Mouse (Mus musculus) WW6 (cell line): Measurements from ENCODE around the gene Adora2a.
"Not testable (repeated sequence)": the region's sequence is repeated elsewhere in the genome, so short reads cannot be mapped to it uniquely, and the experiment has no call there.

Experiments
- DNase-seq: peaks from one replicate; pipeline ENCODE4 v3.0.0-alpha.2; 2013; ENCODE audit warnings: low read depth, low spot score

Adora2a gene

GRCm38 (mm10) chr10:75314190-75314980, 2.3 kb upstream of the Adora2a start:
- no peak for DNase-seq

- no peak for DNase-seq
Measured at GRCm38 (mm10) chr10:75315756-75316155, 921 bp upstream of the Adora2a start.

- no peak for DNase-seq
Measured at GRCm38 (mm10) chr10:75316472-75316871, 205 bp upstream of the Adora2a start.

GRCm38 (mm10) chr10:75316908-75317761, 458 bp downstream of the Adora2a start:
- peak; percentile 52 for DNase-seq

GRCm38 (mm10) chr10:75318206-75318605, 1.5 kb downstream of the Adora2a start:
- no peak for DNase-seq

- DNase-seq, result no peak
Measured at GRCm38 (mm10) chr10:75320321-75320720, 3.6 kb downstream of the Adora2a start.

GRCm38 (mm10) chr10:75322966-75323365, 6.3 kb downstream of the Adora2a start:
- no peak for DNase-seq

GRCm38 (mm10) chr10:75323986-75324385, 7.3 kb downstream of the Adora2a start:
- DNase-seq, result no peak

- no peak for DNase-seq
Measured at GRCm38 (mm10) chr10:75324391-75324790, 7.7 kb downstream of the Adora2a start.

- DNase-seq, result no peak
Measured at GRCm38 (mm10) chr10:75325821-75326220, 9.1 kb downstream of the Adora2a start.

GRCm38 (mm10) chr10:75326553-75326952, 9.9 kb downstream of the Adora2a start:
- no peak for DNase-seq

- DNase-seq, result no peak
Measured at GRCm38 (mm10) chr10:75327081-75327480, 10.4 kb downstream of the Adora2a start.

GRCm38 (mm10) chr10:75328201-75328704, 11.6 kb downstream of the Adora2a start:
- no peak for DNase-seq

GRCm38 (mm10) chr10:75332268-75332667, 15.6 kb downstream of the Adora2a start:
- no peak for DNase-seq

- no peak for DNase-seq
Measured at GRCm38 (mm10) chr10:75333176-75333776, 16.6 kb downstream of the Adora2a start.

GRCm38 (mm10) chr10:75334175-75334574, 17.5 kb downstream of the Adora2a start:
- no peak for DNase-seq

GRCm38 (mm10) chr10:75335075-75335474, 18.4 kb downstream of the Adora2a start:
- DNase-seq, result no peak

- no peak for DNase-seq
Measured at GRCm38 (mm10) chr10:75337231-75337630, 20.6 kb downstream of the Adora2a start.

- no peak for DNase-seq
Measured at GRCm38 (mm10) chr10:75338852-75339251, 22.2 kb downstream of the Adora2a start.

GRCm38 (mm10) chr10:75339377-75339776, 22.7 kb downstream of the Adora2a start:
- DNase-seq, result no peak

GRCm38 (mm10) chr10:75341936-75342335, 25.3 kb downstream of the Adora2a start:
- no peak for DNase-seq

- not testable (repeated sequence) for DNase-seq
Measured at GRCm38 (mm10) chr10:75344563-75344962, 27.9 kb downstream of the Adora2a start.
